Mouse (Mus musculus) gastrocnemius, adult 18-20 months (tissue): Measurements from ENCODE around the gene Adrb1. TPM values are rescaled to one million over a fixed set of nuclear protein-coding genes. Genes with fewer than 3 reads are reported as not detected.
A peak's percentile ranks its signal among the peaks of the same experiment; 100 is the strongest.

ENCODE experiments used
- DNase-seq: peaks from one replicate; pipeline ENCODE4 v3.0.0; 2021; ENCODE audit warnings: low spot score
- total RNA-seq, 2 experiments: library from RNA; stranded (reverse); gene quantifications; 2 replicates each; pipeline ENCODE4 v1.2.3; 2021

The Adrb1 gene
- total RNA-seq, 2 experiments from 2014 or later, result not detected

- DNase-seq, result no peak
Observed at GRCm38 (mm10) chr19:56702039-56702438, 20.0 kb upstream of the Adrb1 start.

DNA sequence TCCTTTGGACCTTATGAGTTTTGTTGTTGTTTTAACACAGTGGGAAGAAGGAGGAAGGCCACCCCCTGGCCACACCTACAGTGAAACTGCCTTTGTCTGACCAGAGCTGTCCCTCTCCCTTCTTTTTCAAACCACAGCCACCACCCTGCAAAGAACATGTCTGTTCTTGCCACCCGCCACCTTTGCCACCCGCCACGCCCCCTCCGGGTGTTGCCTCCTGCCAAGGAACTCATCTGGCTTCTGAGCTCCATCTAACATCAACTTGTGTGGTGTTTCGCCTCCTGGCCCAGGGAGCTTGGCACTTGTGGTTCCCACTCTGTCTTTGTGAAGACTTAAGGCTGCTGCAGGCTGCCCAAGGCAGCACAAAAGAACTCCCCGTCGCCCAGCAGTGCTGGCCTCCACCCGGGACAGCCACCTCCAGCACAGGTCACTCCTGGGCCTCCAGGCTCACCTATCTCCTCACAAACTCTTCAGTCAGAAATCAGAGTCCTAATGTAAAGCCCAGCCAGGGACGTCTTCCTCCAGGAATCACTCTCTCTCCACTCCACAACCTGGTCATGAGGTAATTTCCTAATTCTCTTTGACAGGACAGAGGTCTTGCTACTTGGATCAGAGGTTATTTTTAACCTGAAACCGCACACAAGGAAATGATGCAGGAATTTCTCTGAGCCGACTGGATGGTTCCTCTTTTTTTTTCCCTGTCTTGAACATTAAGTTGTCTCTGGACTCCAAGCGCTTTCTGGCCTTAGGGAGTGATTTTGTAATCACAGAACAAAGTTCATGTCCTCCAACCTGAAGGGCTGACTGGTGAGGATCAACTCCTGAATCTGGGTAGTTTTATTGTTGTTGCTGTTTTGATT, 18.5 kb upstream of the Adrb1 start:
- no peak for DNase-seq

- DNase-seq, result no peak
Observed at GRCm38 (mm10) chr19:56705026-56705675, 16.8 kb upstream of the Adrb1 start.

- no peak for DNase-seq
Observed at GRCm38 (mm10) chr19:56708794-56709193, 13.2 kb upstream of the Adrb1 start.

- no peak for DNase-seq
Observed at GRCm38 (mm10) chr19:56710131-56710905, 11.7 kb upstream of the Adrb1 start.

DNA sequence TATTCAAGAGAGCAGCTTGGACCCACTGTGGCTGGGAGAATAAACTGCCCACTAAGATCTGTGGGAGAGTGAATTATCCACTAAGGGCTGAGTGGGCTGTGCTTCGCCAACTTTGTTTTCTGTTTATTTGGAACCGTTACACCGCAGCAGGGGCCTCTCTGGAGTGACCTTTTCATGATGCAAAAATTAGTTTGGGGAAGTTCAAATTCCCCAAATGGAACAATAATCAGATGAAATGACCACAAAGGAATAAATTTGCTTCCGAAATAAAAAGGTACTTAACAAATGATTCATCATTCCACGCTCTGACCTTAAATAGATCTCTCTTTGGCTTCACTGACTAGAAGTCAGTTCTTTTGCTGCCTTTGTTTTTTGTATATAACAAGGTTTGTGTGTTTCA, 8.4 kb upstream of the Adrb1 start:
- no peak for DNase-seq

- no peak for DNase-seq
Observed at GRCm38 (mm10) chr19:56714661-56715170, 7.3 kb upstream of the Adrb1 start.

DNA sequence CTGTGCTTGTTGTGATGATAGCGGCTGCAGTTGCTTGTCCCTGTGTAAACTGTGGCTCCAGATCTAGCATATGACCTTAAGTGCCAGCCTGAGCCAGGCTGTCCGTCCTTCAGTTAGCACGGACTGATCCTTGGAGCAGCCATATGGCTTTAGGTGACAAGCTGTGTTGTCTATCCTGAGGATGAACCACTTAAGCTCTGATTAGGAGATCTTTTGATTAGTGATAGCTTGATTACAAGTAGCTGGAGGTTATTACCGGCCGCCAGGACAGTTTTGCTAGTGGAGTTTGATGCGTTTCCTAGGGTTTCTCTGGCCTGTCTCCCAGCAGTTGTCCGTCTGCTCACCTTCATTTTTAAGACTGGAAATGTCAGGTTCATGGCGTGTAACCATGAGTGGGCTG, 4.0 kb upstream of the Adrb1 start:
- no peak for DNase-seq

DNA sequence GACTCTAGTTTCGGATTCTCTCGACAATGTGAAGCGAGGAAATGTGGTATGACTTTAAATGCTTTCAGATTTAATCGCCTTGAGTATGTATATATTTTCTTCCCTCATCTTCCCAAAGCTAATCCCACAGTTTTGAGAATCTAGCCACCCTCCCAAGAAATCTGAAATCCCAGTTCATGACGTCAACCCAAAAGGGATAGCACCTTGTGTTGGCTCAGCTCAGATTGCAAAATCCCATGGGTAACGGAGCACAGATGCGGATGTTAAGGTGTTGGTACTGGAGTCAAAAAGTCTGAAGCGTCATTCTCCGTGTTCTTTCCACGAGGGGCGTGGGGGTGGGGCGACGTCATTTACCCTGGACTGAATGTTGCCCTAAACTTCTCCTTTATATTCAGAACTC, 1.1 kb upstream of the Adrb1 start:
- no peak for DNase-seq

DNA sequence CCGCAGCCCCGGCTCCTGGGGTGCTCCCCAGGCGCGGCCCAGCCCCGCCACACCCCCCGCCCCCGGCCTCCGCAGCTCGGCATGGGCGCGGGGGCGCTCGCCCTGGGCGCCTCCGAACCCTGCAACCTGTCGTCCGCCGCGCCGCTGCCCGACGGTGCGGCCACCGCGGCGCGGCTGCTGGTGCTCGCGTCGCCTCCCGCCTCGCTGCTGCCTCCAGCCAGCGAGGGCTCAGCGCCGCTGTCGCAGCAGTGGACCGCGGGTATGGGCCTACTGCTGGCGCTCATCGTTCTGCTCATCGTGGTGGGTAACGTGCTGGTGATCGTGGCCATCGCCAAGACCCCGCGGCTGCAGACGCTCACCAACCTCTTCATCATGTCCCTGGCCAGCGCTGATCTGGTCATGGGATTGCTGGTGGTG, 300 bp downstream of the Adrb1 start:
- no peak for DNase-seq

GRCm38 (mm10) chr19:56722711-56723330, 822 bp downstream of the Adrb1 start:
- no peak for DNase-seq

DNA sequence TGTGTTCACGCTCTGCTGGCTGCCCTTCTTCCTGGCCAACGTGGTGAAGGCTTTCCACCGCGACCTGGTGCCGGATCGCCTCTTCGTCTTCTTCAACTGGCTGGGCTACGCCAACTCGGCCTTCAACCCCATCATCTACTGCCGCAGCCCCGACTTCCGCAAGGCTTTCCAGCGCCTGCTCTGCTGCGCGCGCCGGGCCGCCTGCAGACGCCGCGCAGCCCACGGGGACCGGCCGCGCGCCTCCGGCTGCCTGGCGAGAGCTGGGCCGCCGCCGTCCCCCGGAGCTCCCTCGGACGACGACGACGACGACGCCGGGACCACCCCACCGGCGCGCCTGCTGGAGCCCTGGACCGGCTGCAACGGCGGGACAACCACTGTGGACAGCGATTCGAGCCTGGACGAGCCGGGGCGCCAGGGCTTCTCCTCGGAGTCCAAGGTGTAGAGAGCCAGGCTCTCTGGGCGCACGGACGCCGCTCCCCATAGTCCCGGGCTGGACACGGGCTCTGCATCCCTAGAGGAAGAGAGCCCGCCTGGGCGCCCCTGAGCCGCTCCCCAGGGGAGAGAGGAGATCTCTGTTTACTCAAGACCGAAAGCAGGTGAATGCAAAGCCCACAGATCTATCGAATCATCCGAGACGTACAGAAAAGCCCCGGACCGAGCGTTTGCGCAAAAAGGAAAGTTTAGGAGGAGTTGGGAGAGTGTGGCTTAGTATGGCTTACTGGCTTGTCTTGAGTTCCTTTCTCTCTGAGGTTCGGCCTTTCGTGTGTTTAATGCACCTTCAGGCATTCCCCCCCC, 1.5 kb downstream of the Adrb1 start:
- peak; percentile 32 for DNase-seq

DNA sequence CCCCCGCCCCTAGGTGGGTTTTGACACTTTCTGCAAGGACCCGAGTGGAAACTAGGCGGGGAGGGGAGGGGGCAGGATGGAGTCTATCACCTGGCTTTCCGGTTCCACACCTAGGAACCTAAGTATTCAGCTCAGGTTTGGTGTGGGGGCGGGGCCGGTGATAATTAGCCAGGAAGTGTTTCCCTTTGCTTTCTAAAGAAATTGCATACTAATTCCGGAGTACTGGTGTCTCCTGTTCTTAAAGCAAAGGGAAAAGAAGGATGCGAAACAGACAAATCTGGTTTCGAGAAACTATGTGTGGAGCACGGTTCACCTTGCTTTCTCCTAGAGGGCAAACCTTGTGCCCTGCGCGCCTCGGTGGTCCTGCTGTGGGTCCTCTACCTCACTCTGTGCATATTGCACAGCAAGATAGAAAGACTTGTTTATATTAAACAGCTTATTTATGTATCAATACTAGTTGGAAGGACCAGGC, 2.2 kb downstream of the Adrb1 start:
- DNase-seq, result no peak

DNA sequence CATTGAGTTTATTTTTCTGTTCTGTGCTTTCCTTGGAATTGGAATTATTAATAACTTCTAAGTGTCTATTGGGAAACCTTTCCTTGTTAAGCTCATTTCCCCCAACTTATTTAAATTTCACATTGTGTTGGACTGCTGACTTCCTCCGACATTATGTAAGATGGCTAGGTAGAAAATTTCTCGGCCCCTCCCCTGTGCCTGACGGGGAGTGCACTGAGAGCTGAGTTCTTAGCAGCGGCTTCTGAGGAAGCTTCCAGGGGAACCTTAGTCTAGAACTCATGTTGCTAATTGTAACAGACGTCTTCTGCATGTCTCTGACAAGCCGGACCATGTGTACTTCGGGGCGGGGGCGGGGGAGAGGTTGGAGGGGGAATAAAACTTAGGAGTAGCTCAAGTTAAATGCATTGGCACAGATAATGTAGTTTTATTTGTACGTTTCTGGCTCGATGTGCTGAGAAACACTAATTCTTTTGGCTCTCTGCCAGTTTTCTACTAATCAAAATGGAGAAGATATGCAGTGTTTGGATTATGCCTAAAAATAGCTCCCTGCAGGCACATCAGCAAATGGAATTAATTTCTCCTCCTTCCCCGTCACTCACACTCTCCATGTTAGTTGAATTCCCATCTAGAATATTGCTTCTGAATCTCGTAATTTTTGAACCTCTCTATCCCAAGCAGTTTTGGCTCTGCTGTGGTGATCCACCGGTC, 5.3 kb downstream of the Adrb1 start:
- no peak for DNase-seq

GRCm38 (mm10) chr19:56734033-56734572, 12.1 kb downstream of the Adrb1 start:
- DNase-seq, result no peak

DNA sequence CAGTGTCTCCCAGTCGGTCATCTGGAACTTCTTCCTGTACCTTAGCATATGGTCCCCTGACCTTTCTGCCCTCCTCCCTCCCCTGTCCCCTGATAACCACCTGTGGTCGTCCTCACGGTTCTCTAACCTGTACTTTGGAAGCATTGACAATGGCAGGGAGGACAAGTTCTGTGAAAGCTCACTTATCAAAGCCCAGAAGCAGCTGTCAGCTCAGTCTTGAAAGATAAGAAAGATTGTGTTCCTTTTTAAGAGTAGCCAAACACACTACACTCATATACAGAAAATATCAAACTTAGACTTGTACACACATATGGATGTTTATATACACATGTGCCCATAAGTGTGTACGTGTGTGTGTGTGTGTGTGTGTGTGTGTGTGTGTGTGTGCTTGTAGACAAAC, 13.7 kb downstream of the Adrb1 start:
- DNase-seq, result no peak

DNA sequence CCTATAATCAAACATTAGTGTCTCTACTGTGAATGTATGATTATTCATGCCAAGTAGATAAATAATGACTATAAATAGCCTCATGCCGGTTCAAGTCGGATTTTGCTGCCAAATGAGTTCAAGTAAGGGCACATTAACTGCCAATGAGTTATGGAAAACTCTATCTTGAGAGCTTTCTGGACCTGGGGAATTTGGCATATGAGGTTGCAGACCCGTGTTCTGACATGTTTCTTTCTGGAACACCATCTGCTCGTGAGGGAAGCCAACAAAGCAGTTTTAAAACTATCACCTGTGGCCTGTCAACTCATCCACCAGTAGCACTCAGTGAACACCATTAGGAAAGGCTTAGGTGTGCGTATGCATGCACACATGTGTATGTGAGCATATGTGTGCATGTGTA, 14.3 kb downstream of the Adrb1 start:
- DNase-seq, result peak; percentile 26

GRCm38 (mm10) chr19:56745061-56745460, 23.1 kb downstream of the Adrb1 start:
- no peak for DNase-seq

GRCm38 (mm10) chr19:56745528-56745927, 23.5 kb downstream of the Adrb1 start:
- no peak for DNase-seq

DNA sequence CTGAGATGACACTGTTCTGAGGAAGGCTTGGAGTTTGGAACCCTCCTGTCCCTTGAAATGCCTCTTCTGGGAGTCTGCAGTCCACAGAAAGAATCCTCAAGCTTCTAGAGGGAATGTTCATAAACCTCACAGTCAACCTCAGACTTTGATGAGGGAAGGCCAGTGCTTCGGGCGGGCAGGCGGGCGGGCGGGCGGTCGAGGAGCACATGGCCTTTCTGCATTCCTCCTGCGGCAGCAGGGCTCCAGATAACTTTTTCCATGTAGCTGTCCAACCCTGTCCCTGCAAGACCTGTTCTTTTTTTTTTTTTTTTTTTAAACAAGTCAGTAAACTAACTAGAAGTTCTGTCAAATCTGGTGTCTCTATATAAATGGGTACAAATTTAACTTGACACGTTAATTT, 24.6 kb downstream of the Adrb1 start:
- no peak for DNase-seq
